Mouse (Mus musculus) lung, embryonic 16.5 days (tissue): ENCODE measurements around the gene Nphp1. TPM values are rescaled to one million over a fixed set of nuclear protein-coding genes. Genes with fewer than 3 reads are reported as not detected.

Experiments used
- ATAC-seq: fragments of 200-750 bp; cut with Nextera tagmentation; 2 replicates; pipeline ENCODE4 v1.8.0; 2017; ENCODE audit warnings: low read depth, mild to moderate bottlenecking, moderate library complexity
- H3K27ac ChIP-seq: fragments of 300-500 bp; sonication (generic); 2 replicates; pipeline ENCODE4 v1.5.1; 2014; ENCODE audit warnings: mild to moderate bottlenecking, control low read depth, low read length
- H3K27me3 ChIP-seq: fragments of 300-500 bp; sonication (generic); 2 replicates; pipeline ENCODE4 v1.6.1; 2014; ENCODE audit warnings: low read depth, low read length, mixed read lengths; ENCODE audit not compliant: control insufficient read depth, insufficient read depth
- H3K36me3 ChIP-seq: fragments of 300-500 bp; sonication (generic); 2 replicates; pipeline ENCODE4 v1.6.1; 2014; ENCODE audit warnings: low read length; ENCODE audit not compliant: control insufficient read depth, insufficient read depth
- H3K4me1 ChIP-seq: fragments of 300-500 bp; sonication (generic); replicated peaks from 2 replicates; pipeline ENCODE4 v1.6.1; 2014; ENCODE audit warnings: low read length, mixed read lengths; ENCODE audit not compliant: control insufficient read depth, insufficient read depth
- H3K4me2 ChIP-seq: fragments of 300-500 bp; sonication (generic); 2 replicates; pipeline ENCODE4 v1.6.1; 2014; ENCODE audit warnings: low read depth, low read length, control low read depth
- H3K4me3 ChIP-seq: fragments of 300-500 bp; sonication (generic); 2 replicates; pipeline ENCODE4 v1.5.1; 2014; ENCODE audit warnings: mild to moderate bottlenecking, low read length, control low read depth
- H3K9ac ChIP-seq: fragments of 300-500 bp; sonication (generic); 2 replicates; pipeline ENCODE4 v1.6.1; 2014; ENCODE audit warnings: low read length, control low read depth
- H3K9me3 ChIP-seq: fragments of 300-500 bp; sonication (generic); 2 replicates; pipeline ENCODE4 v1.6.1; 2016; ENCODE audit warnings: low read length; ENCODE audit not compliant: control insufficient read depth
- WGBS: fragments of 180-500 bp; shearing (Covaris S2); extraction: QIAGEN DNeasy Blood & Tissue Kit; methylation state at CpG from one replicate; pipeline ENCODE4 v1.1.7; 2014; 5-methylcytosine and 5-hydroxymethylcytosine counted together
- polyA plus RNA-seq: library from polyadenylated mRNA; unstranded; fragments of >200 nt; fragmentation: Nextera tagmentation; extraction: Ambion mirVana; gene quantifications from 2 replicates; pipeline ENCODE4 v1.2.1, GENCODE M21; 2015

Nphp1 gene
- polyA plus RNA-seq, 1 experiment from 2014 or later = 41.5 TPM

- ATAC-seq = no peak
- no peak overlapping the region for H3K4me2 ChIP-seq
- no peak overlapping the region for H3K9ac ChIP-seq
- no peak overlapping the region for H3K4me3 ChIP-seq
- no peaks in the 10 kb centered on the region for H3K27me3 ChIP-seq
- peaks cover 2% of the 10 kb centered on the region; the same call in 1 of the 2 replicates for H3K36me3 ChIP-seq
- H3K9me3 ChIP-seq = no peaks in the 10 kb centered on the region
- WGBS = 87% methylated on average over 5 of the region's 5 CpGs
- H3K27ac ChIP-seq = no peak overlapping the region
- no peaks in the 10 kb centered on the region for H3K4me1 ChIP-seq
Measured at GRCm38 (mm10) chr2:127778451-127778850, 10.2 kb downstream of the Nphp1 start.

GRCm38 (mm10) chr2:127775013-127775412, 13.7 kb downstream of the Nphp1 start:
- Histone ChIP-seq H3K4me1 (no peaks in the 10 kb centered on the region), H3K27me3 (no peaks in the 10 kb centered on the region), H3K27ac (no peak overlapping the region), H3K36me3 (peaks cover 4% of the 10 kb centered on the region; the same call in 1 of the 2 replicates), H3K4me2 (no peak overlapping the region), H3K9me3 (no peaks in the 10 kb centered on the region), H3K9ac (no peak overlapping the region), H3K4me3 (no peak overlapping the region)
- 79% methylated on average over 3 of the region's 3 CpGs for WGBS
- ATAC-seq = no peak

GRCm38 (mm10) chr2:127774578-127774941, 14.1 kb downstream of the Nphp1 start:
- 43% methylated on average over 1 of the region's 1 CpGs for WGBS
- no peak overlapping the region for H3K27ac ChIP-seq
- no peak for ATAC-seq

GRCm38 (mm10) chr2:127773938-127774577, 14.6 kb downstream of the Nphp1 start:
- H3K36me3 ChIP-seq = peaks cover 4% of the 10 kb centered on the region; the same call in 1 of the 2 replicates
- no peak overlapping the region for H3K4me2 ChIP-seq
- H3K4me3 ChIP-seq = no peak overlapping the region
- H3K27ac ChIP-seq = no peak overlapping the region
- H3K9ac ChIP-seq = no peak overlapping the region
- H3K4me1 ChIP-seq = no peaks in the 10 kb centered on the region
- H3K27me3 ChIP-seq = no peaks in the 10 kb centered on the region
- 59% methylated on average over 15 of the region's 15 CpGs for WGBS
- H3K9me3 ChIP-seq = no peaks in the 10 kb centered on the region
- no peak for ATAC-seq

More at GRCm38 (mm10) chr2:127774578-127774941, 14.1 kb downstream of the Nphp1 start:
- H3K4me2 ChIP-seq = no peak overlapping the region
- no peaks in the 10 kb centered on the region for H3K4me1 ChIP-seq
- H3K36me3 ChIP-seq = peaks cover 4% of the 10 kb centered on the region; the same call in 1 of the 2 replicates
- no peaks in the 10 kb centered on the region for H3K9me3 ChIP-seq
- H3K9ac ChIP-seq = no peak overlapping the region
- H3K27me3 ChIP-seq = no peaks in the 10 kb centered on the region
- no peak overlapping the region for H3K4me3 ChIP-seq

- no peaks in the 10 kb centered on the region for H3K4me1 ChIP-seq
- H3K9ac ChIP-seq = no peak overlapping the region
- no peaks in the 10 kb centered on the region for H3K27me3 ChIP-seq
- H3K9me3 ChIP-seq = no peaks in the 10 kb centered on the region
- H3K4me3 ChIP-seq = no peak overlapping the region
- H3K36me3 ChIP-seq = 0 out of 2 replicates have a peak, but pooled peaks cover 7% of the 10 kb centered on the region
- H3K27ac ChIP-seq = no peak overlapping the region
- no peak overlapping the region for H3K4me2 ChIP-seq
- 81% methylated on average over 5 of the region's 5 CpGs for WGBS
- ATAC-seq = no peak
Measured at GRCm38 (mm10) chr2:127761587-127761986, 27.1 kb downstream of the Nphp1 start.

GRCm38 (mm10) chr2:127760429-127761000, 28.2 kb downstream of the Nphp1 start:
- Histone ChIP-seq H3K27ac (no peak overlapping the region), H3K4me1 (no peaks in the 10 kb centered on the region)
- 62% methylated on average over 10 of the region's 10 CpGs for WGBS

GRCm38 (mm10) chr2:127760014-127760413, 28.7 kb downstream of the Nphp1 start:
- no peaks in the 10 kb centered on the region for H3K9me3 ChIP-seq
- H3K27ac ChIP-seq = no peak overlapping the region
- H3K36me3 ChIP-seq = 0 out of 2 replicates have a peak, but pooled peaks cover 7% of the 10 kb centered on the region
- no peak overlapping the region for H3K4me2 ChIP-seq
- no peak for ATAC-seq
- H3K4me1 ChIP-seq = no peaks in the 10 kb centered on the region
- no peaks in the 10 kb centered on the region for H3K27me3 ChIP-seq
- H3K4me3 ChIP-seq = no peak overlapping the region
- 83% methylated on average over 6 of the region's 6 CpGs for WGBS
- H3K9ac ChIP-seq = no peak overlapping the region

More at GRCm38 (mm10) chr2:127760429-127761000, 28.2 kb downstream of the Nphp1 start:
- H3K9ac ChIP-seq = no peak overlapping the region
- ATAC-seq = no peak
- 0 out of 2 replicates have a peak, but pooled peaks cover 7% of the 10 kb centered on the region for H3K36me3 ChIP-seq
- no peaks in the 10 kb centered on the region for H3K9me3 ChIP-seq
- H3K4me3 ChIP-seq = no peak overlapping the region
- H3K27me3 ChIP-seq = no peaks in the 10 kb centered on the region
- H3K4me2 ChIP-seq = no peak overlapping the region

- no peak overlapping the region for H3K9ac ChIP-seq
- 0 out of 2 replicates have a peak, but pooled peaks cover 7% of the 10 kb centered on the region for H3K36me3 ChIP-seq
- H3K4me3 ChIP-seq = no peak overlapping the region
- H3K9me3 ChIP-seq = no peaks in the 10 kb centered on the region
- H3K4me1 ChIP-seq = no peaks in the 10 kb centered on the region
- no peak overlapping the region for H3K27ac ChIP-seq
- WGBS = 52% methylated on average over 5 of the region's 5 CpGs
- H3K27me3 ChIP-seq = no peaks in the 10 kb centered on the region
- no peak for ATAC-seq
- H3K4me2 ChIP-seq = no peak overlapping the region
Measured at GRCm38 (mm10) chr2:127759157-127759880, 29.4 kb downstream of the Nphp1 start.

- no peaks in the 10 kb centered on the region for H3K9me3 ChIP-seq
- no peak for ATAC-seq
- H3K4me3 ChIP-seq = no peak overlapping the region
- H3K4me2 ChIP-seq = no peak overlapping the region
- H3K9ac ChIP-seq = no peak overlapping the region
- no peak overlapping the region for H3K27ac ChIP-seq
- 31% methylated on average over 8 of the region's 8 CpGs for WGBS
- H3K27me3 ChIP-seq = no peaks in the 10 kb centered on the region
- 0 out of 2 replicates have a peak, but pooled peaks cover 4% of the 10 kb centered on the region for H3K36me3 ChIP-seq
- H3K4me1 ChIP-seq = no peaks in the 10 kb centered on the region
Measured at GRCm38 (mm10) chr2:127757171-127757570, 31.5 kb downstream of the Nphp1 start.
